Mouse (Mus musculus) urinary bladder, adult 18-20 months (tissue): Measurements from ENCODE around the gene Dnttip2.
A peak's percentile ranks its signal among the peaks of the same experiment; 100 is the strongest.

ENCODE experiments used
- DNase-seq, 2 experiments: peaks; one replicate each; pipeline ENCODE4 v3.0.0; 2022; ENCODE audit warnings: low spot score in 2 of 2, mixed read lengths in 2 of 2

Gene Dnttip2

DNA sequence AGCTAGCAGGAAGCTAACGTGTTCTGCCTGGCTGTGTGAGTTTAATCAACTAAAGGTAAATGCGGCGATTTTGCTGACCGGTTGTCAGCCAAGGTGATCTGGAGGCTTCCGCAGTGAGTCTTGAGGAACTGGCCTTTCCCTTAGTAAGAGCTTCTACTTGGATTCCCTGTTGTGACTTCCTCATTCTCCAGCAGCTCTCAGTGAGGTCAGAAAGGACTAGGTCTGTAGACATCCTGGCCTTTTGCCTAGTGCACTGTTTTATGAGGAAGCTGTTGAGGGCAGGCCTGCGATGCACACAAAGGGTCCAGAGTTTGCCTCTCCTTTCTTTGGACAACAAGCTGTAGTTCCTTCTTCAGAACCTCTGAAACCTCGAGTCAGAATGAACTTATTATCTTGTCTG is 16.5 kb downstream of the Dnttip2 start:
- DNase-seq = no peak

GRCm38 (mm10) chr3:122291828-122292227 is 17.6 kb downstream of the Dnttip2 start:
- no peak for DNase-seq

DNA sequence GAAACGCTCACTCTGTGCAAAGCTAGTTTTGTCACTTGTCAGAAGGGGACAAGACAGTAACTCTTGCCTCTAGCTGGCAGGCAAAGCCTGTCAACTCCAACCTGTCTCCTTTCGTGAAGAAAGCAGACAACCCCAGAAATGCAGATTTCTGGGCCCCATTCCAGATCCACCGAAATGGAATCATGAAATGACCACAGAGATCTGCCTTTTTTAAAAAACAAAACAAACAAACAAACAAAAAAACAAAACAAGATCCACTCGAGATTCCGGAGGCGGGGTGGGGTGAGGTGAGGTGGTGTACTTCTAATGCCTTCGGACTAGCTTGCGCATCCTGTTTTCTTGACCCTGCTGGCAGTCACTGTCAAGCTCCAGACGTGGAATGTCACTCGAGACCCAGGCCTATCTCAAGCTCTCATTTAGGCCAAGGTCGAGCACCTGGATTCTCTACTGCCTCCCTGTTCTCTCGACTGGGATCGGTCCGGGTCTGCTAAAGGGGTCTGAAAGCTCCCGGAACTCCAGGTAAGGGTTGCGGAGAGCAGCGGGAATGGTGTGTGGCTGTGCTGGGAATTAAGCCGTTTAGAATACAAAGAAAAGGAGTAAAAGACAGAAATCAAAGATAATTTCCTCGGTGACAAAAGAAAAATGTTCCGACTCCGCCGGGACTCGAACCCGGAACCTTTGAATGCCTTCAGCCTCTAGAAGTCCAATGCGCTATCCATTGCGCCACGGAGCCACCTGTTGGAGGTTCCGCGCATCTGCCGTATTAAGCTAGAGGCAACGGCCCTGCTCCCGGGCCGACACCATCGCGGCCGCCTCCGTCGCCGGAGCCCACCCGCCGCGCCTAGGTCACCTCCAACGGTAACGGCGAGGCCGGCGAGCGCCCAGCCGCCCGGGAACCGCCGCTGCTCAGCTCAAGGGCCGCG is 18.4 kb downstream of the Dnttip2 start:
- peak; percentile 92 to 99 for DNase-seq

GRCm38 (mm10) chr3:122293223-122293953 is 19.2 kb downstream of the Dnttip2 start:
- DNase-seq = peak in 1 of 2 experiments; percentile 86

GRCm38 (mm10) chr3:122293954-122294850 is 20.0 kb downstream of the Dnttip2 start, which contains the start of gene Bcar3:
Gene Bcar3, plus strand, starts transcription at chr3:122294136.
- peak; percentile 77 to 82 for DNase-seq

GRCm38 (mm10) chr3:122295511-122295910 is 21.3 kb downstream of the Dnttip2 start:
- DNase-seq = no peak

- no peak for DNase-seq
These were observed 22.8 kb downstream of the Dnttip2 start for GRCm38 (mm10) chr3:122296979-122297378.

- DNase-seq = no peak
These were observed 27.1 kb downstream of the Dnttip2 start for GRCm38 (mm10) chr3:122300983-122301919.

- no peak for DNase-seq
These were observed 30.4 kb downstream of the Dnttip2 start for GRCm38 (mm10) chr3:122304560-122304959.

- no peak for DNase-seq
These were observed 33.9 kb downstream of the Dnttip2 start for GRCm38 (mm10) chr3:122307894-122308671.

GRCm38 (mm10) chr3:122308981-122309380 is 34.8 kb downstream of the Dnttip2 start:
- DNase-seq = no peak

GRCm38 (mm10) chr3:122312078-122312477 is 37.9 kb downstream of the Dnttip2 start:
- peak; percentile 71 to 82 for DNase-seq

- peak in 1 of 2 experiments; percentile 23 for DNase-seq
These were observed 38.9 kb downstream of the Dnttip2 start for GRCm38 (mm10) chr3:122312936-122313629.

DNA sequence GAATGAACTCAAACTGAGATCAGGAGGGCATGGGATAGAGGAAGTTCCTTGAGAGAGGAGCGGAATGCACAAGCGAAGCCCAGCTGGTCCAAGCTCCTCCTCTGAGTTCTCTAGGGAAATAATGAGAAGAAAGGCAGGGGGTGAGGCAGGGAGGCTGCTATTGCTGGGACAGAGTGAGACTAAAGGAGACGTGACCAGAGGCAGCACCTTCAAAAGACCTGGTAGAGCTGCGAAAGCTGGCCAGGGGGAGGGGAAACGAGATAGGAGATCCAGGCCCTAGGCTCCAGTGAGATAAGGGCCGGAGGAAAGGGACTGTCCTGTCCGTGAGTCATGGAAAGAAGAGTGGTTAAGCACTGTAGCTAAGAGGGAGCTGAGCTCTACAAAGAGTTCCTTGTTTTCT is 39.7 kb downstream of the Dnttip2 start:
- DNase-seq = no peak

DNA sequence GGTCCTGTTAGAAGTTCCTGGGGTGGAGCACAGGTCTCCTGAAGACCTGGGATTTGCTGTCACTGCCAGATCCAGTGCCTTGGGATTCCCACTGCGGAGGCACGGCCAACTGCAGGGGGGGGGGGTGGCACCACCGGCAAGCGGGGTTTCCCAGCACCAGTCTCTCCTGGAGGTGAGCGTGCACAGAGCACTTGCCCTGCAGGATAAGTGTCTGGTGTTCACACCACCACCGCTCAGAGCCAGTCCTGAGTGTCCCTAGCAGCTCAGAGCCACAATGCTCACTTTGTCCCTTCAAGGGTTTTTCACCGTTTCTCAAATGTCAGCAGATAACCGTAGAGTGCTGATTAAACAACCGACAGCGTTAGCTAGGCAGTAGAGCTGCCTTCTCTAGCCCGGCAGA is 42.4 kb downstream of the Dnttip2 start:
- no peak for DNase-seq

- DNase-seq = peak in 1 of 2 experiments; percentile 22
These were observed 43.2 kb downstream of the Dnttip2 start for GRCm38 (mm10) chr3:122317339-122317738.

DNA sequence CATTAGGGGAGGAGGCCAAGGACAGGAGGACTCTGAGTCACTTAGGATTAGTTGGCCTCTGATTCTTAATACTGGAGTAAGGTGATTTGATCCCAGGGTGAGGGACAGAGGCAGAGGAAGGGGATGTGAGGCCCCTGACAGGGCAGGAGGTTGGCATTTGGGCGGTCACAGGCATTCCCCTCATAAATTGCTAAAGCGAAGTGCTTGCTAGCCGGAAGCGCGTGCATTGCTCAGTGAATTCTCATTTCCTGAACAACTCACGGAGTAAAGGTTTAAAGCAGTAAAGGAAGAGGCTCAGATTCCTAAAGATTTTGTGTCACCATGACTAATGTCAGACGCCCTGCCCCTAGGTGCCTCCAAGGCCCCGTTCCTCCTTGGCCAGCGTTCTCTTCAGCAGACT is 48.0 kb downstream of the Dnttip2 start:
- DNase-seq = peak in 1 of 2 experiments; percentile 19

DNA sequence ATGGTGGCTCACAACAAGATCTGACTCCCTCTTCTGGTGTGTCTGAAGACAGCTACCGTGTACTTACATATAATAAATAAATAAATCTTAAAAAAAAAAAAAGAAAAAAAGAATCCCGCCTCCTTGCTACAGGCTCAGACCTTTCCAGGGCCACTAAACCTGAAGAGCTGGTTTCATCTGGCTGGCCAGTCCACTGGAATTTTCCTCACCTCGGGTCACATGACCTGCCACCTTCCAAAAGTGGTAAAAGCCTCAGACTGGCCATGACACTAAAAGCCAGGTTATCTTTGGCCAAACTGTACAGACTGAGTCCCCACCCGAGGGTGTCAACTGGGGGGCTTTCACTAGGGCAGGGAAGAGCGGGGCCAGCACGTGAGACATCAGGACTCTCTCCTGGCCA is 49.7 kb downstream of the Dnttip2 start:
- DNase-seq = peak in 1 of 2 experiments; percentile 51

- DNase-seq = no peak
These were observed 50.3 kb downstream of the Dnttip2 start for GRCm38 (mm10) chr3:122324528-122324927.
